Mouse (Mus musculus) G1E-ER4 (cell line): ENCODE measurements around the gene Gm12794. TPM values are rescaled to one million over a fixed set of nuclear protein-coding genes. Genes with fewer than 3 reads are reported as not detected.
"Not testable (repeated sequence)": the region's sequence is repeated elsewhere in the genome, so short reads cannot be mapped to it uniquely, and the experiment has no call there.

Experiments
- GATA1 ChIP-seq: IDR thresholded peaks from one replicate; pipeline ENCODE4 v1.8.0; 2012; ENCODE audit warnings: low read length, inconsistent platforms
- polyA plus RNA-seq: library from polyadenylated mRNA; stranded (reverse); fragments of >175 nt; gene quantifications from 2 replicates; pipeline ENCODE4 v1.2.3, GENCODE M21; 2012

The Gm12794 gene
- not detected in 2 replicates for polyA plus RNA-seq

- not testable (repeated sequence) for TF ChIP-seq GATA1
These were observed at the start of gene Gm12794 for GRCm38 (mm10) chr4:101940107-101940506. Gene Gm12794, plus strand, starts transcription at chr4:101940407.

DNA sequence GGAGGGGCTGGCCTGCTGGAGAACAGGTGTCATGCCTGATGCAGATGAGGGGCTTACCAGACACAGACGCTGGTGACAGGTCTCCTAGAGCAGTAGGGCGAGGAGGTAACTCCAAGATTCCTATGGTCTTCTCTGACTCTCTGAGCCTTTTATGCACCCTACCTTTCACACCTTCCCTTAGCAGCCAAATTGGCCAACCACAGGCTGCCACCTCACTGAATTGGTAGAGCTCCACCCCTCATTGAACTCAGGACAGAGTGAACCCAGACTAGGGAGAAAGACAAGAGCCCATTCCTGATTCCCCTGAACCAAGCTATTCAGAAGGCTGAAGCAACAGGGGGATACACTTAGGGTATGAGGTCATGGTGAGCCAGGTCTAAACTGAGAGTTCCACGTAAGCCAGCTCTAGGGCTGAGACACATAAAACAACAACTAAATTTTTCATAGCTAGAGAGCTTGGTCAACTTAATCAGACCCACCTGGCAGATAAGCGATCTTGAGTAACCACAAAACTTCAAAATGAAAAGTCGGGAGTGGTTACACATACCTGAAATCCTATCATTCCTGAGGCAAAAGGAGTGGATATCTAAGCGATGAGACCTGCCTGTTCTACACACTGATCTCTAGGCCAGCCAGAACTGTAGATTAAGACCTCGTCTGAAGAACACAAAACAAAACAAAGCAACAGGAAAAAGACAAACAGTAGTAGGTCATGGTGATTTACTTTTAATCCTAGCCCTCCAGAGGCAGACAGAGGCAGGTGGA is 46.4 kb upstream of the Gm12794 start, which contains the start of gene C130073F10Rik:
C130073F10Rik (minus strand) TSS at position 134 of the 765 bp plus-strand sequence.
- TF ChIP-seq GATA1 = no peak

DNA sequence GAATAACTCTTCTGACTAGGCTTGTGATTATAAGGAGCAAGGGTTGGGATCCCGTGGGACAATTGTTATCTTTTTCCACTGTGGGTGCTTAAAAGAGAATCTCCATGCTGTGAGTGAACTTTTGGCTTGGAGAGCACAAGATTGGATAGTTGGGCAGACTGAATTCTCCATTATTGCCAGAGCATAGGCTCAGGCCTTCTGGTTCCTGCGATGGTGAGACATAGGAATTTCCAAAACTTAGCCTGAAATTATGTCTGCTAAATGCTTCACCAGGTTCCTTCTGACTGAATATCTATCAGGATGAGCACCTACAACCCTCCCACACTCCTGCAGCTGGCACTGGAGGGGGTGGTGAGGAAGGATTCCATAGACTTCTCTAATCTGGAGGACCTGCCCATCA is 31.4 kb upstream of the Gm12794 start, which contains the start of gene Gm12800:
Gm12800 (plus strand) TSS at position 301 of the 400 bp plus-strand sequence.
- not testable (repeated sequence) for TF ChIP-seq GATA1

DNA sequence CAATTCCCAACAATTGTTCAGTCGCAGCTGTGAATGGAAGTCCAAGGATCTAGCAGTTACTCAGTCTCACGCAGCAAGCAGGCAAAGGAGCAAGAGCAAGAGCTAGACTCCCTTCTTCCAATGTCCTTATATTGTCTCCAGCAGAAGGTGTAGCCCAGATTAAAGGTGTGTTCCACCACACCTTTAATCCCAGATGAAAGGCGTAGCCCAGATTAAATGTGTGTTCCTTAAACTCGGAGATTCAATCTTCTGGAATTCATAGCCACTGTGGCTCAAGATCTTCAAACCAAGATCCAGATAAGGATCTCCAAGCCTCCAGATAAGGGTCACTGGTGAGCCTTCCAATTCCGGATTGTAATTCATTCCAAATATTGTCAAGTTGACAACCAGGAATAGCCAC is 40.7 kb downstream of the Gm12794 start, which contains the start of gene Gm12790:
Gm12790 (minus strand) TSS at position 101 of the 400 bp plus-strand sequence.
- TF ChIP-seq GATA1 = not testable (repeated sequence)

DNA sequence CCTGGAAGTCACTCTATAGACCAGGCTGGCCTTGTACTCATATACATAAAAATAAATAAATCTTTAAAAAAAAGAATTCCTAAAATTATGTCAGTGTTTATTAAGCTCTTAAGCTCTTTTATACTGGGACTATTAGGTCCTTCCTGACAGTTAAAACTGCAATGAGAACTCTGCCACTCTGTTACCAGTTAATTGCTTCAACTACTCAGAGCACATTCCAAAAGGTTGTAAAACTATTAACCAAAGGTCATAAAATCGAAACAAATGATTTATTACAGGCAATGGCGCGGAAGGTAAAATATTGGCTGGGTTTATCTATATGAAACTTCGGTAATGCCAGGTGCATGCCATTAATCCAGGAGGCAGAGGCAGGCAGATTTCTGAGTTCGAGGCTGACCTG is 45.5 kb downstream of the Gm12794 start:
- TF ChIP-seq GATA1 = no peak

GRCm38 (mm10) chr4:101986326-101986725 is 46.1 kb downstream of the Gm12794 start, which contains the start of gene Gm12789:
Gene Gm12789, plus strand, starts transcription at chr4:101986626.
- not testable (repeated sequence) for TF ChIP-seq GATA1

Other genes with a start within 250 kb of the Gm12794 start
- gene Lepr, start 223.0 kb upstream of the Gm12794 start, polyA plus RNA-seq = not detected in 2 replicates
- gene B020004J07Rik, start 96.4 kb upstream of the Gm12794 start, polyA plus RNA-seq = not detected in 2 replicates
- not detected in 2 replicates for gene C130073F10Rik, start 46.6 kb upstream of the Gm12794 start, polyA plus RNA-seq
- not detected in 2 replicates for gene Gm12800, start 31.3 kb upstream of the Gm12794 start, polyA plus RNA-seq
- gene Gm12790, start 40.6 kb downstream of the Gm12794 start, polyA plus RNA-seq = not detected in 2 replicates
- gene Gm12789, start 46.2 kb downstream of the Gm12794 start, polyA plus RNA-seq = not detected in 2 replicates
- gene Pde4b, start 147.1 kb downstream of the Gm12794 start, polyA plus RNA-seq = not detected in 2 replicates